Comparison of ENCODE assay signal across 10 mouse cellular contexts in the genomic region with DNA sequence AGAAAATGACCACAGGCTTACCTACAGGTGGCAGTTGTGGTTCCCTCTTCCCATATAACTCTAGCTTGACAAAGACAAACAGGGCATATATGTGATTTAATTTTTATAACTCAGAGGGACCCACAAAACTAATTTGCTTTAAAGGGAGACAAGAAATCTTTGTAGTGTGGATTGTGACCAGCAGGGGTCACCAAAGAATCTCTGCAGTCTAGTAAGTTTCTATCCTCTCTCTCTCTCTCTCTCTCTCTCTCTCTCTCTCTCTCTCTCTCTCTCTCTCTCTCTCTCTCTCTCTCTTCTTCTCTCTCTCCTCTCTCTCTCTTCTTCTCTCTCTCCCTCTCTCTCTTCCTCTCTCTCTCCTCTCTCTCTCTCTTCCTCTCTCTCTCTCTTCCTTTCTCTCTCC. TPM values are rescaled to one million over a fixed set of nuclear protein-coding genes. Genes with fewer than 3 reads are reported as not detected.
DNase-seq lines count a peak whose midpoint lies in the region; ATAC-seq and TF ChIP-seq lines count a peak whose summit lies in the region.
"Had no signal": no experiment of that assay in that cellular context is flagged by ENCODE, and none has a peak within 500 bp of the region (broad histone marks: within the 10 kb centered on the region; RNA-seq: fewer than 3 reads in every experiment).

No protein-coding gene starts in this region.

- peak; percentile 51 for TF ChIP-seq RAD21 in CH12.LX (IDR thresholded peaks at IDR 0.05; ENCODE audit: low read depth, low read length)

- no peaks in the 10 kb centered on the region for H3K79me2 ChIP-seq in CH12.LX (replicated peaks; ENCODE audit: control insufficient read depth, extremely low read depth, insufficient read depth, poor library complexity, severe bottlenecking)

- H3K9me3 ChIP-seq in kidney, embryonic 16.5 days (ENCODE audit: low read length), result no peaks in the 10 kb centered on the region
- no peaks in the 10 kb centered on the region for H3K9me3 ChIP-seq in CH12.LX (replicated peaks; ENCODE audit: low read length)
- H3K9me3 ChIP-seq in midbrain, embryonic 13.5 days, result no peaks in the 10 kb centered on the region
- H3K9me3 ChIP-seq: limb, embryonic 12.5 days had no signal

- H3K27ac ChIP-seq in kidney, embryonic 16.5 days (ENCODE audit: low read length), result no peak overlapping the region
- no peak overlapping the region for H3K27ac ChIP-seq in CH12.LX (ENCODE audit: insufficient read depth, low read depth)
- no peak overlapping the region for H3K27ac ChIP-seq in midbrain, embryonic 13.5 days
- H3K27ac ChIP-seq: limb, embryonic 12.5 days had no signal

- no peaks in the 10 kb centered on the region for H3K36me3 ChIP-seq in kidney, embryonic 16.5 days (ENCODE audit: insufficient read depth, low read length)
- H3K36me3 ChIP-seq in CH12.LX (replicated peaks in 1 of 2; ENCODE audit: control insufficient read depth in 1 of 2, insufficient read depth in 1 of 2, low read length in 1 of 2), result no peaks in the 10 kb centered on the region
- H3K36me3 ChIP-seq in midbrain, embryonic 13.5 days, result no peaks in the 10 kb centered on the region
- H3K36me3 ChIP-seq: limb, embryonic 12.5 days had no signal

- no peak for TF ChIP-seq EP300 in CH12.LX (IDR thresholded peaks at IDR 0.05; ENCODE audit: low read length)

- dilution Hi-C loops in CH12.LX (cut with MboI; ENCODE audit: extremely low pct_ligation_motif_present, extremely low pct_unique_long_range_greater_than_20kb, low sequenced_read_pairs), result no loop called here

- no peak overlapping the region for H3K4me3 ChIP-seq in kidney, embryonic 16.5 days (ENCODE audit: low read length)
- H3K4me3 ChIP-seq in CH12.LX (replicated peaks in 1 of 3; ENCODE audit: low read depth in 2 of 3, low read length in 2 of 3, poor library complexity in 1 of 3), result no peak overlapping the region
- no peak overlapping the region for H3K4me3 ChIP-seq in midbrain, embryonic 13.5 days (replicated peaks)
- H3K4me3 ChIP-seq: limb, embryonic 12.5 days had no signal

- TF ChIP-seq CTCF in CH12.LX (conservative IDR thresholded peaks at IDR 0.05 in 1 of 2, IDR thresholded peaks at IDR 0.05 in 1 of 2; ENCODE audit: low read depth in 2 of 2, low read length in 2 of 2), result peak; percentile 15 to 68; a peak in 2 of 4 replicates

- no peak for ATAC-seq in kidney, embryonic 16.5 days (ENCODE audit: low FRiP score, low TSS enrichment)
- ATAC-seq in midbrain, embryonic 13.5 days, result no peak

- H3K9ac ChIP-seq in kidney, embryonic 16.5 days (replicated peaks; ENCODE audit: low read length), result no peak overlapping the region
- H3K9ac ChIP-seq in CH12.LX (ENCODE audit: insufficient read depth, low read depth), result no peak overlapping the region
- no peak overlapping the region for H3K9ac ChIP-seq in midbrain, embryonic 13.5 days (replicated peaks)
- H3K9ac ChIP-seq: limb, embryonic 12.5 days had no signal

- in situ Hi-C loops in CH12.LX (cut with MboI; ENCODE audit: low pct_ligation_motif_present, low pct_unique_long_range_greater_than_20kb, low sequenced_read_pairs), result loop anchor here (10.0 kb wide), 1 partner anchor 59 kb away; no protein-coding TSS in a partner anchor

- no peak overlapping the region for H3K4me2 ChIP-seq in kidney, embryonic 16.5 days (replicated peaks; ENCODE audit: low read depth, low read length)
- no peak overlapping the region for H3K4me2 ChIP-seq in CH12.LX (ENCODE audit: insufficient read depth, low read depth, poor library complexity, severe bottlenecking)
- no peak overlapping the region for H3K4me2 ChIP-seq in midbrain, embryonic 13.5 days (replicated peaks)
- H3K4me2 ChIP-seq: limb, embryonic 12.5 days had no signal

- TF ChIP-seq POLR2A in CH12.LX (IDR thresholded peaks at IDR 0.05; ENCODE audit: low read depth, low read length), result no peak

- H3K4me1 ChIP-seq in kidney, embryonic 16.5 days (ENCODE audit: insufficient read depth, low read length), result no peaks in the 10 kb centered on the region
- no peaks in the 10 kb centered on the region; a peak in 1 of 4 replicates for H3K4me1 ChIP-seq in CH12.LX (ENCODE audit: control insufficient read depth in 1 of 2, insufficient read depth in 2 of 2)
- H3K4me1 ChIP-seq in midbrain, embryonic 13.5 days (replicated peaks), result no peaks in the 10 kb centered on the region
- H3K4me1 ChIP-seq: limb, embryonic 12.5 days had no signal

- H3K27me3 ChIP-seq in kidney, embryonic 16.5 days (ENCODE audit: insufficient read depth, low read length), result no peaks in the 10 kb centered on the region
- no peaks in the 10 kb centered on the region for H3K27me3 ChIP-seq in CH12.LX (replicated peaks)
- H3K27me3 ChIP-seq in midbrain, embryonic 13.5 days, result no peaks in the 10 kb centered on the region
- H3K27me3 ChIP-seq: limb, embryonic 12.5 days had no signal

- peak; percentile 11 for DNase-seq in kidney, adult 18-20 months
- DNase-seq in CH12.LX (ENCODE audit: extremely low read depth) (peak; percentile 60), NIH3T3 (ENCODE audit: low read depth) (peak; percentile 72)
- peak; percentile 20 to 62 for DNase-seq in frontal cortex, postnatal 36 days (ENCODE audit: low spot score in 2 of 2)
- DNase-seq in lung, postnatal 10 days, result peak; percentile 51
- peak; percentile 20 to 57 for DNase-seq in thymus, postnatal 10 days (ENCODE audit: low spot score in 2 of 2)

TF ChIP-seq in CH12.LX, 34 proteins besides CTCF, POLR2A, EP300 and RAD21:
- TF ChIP-seq JUND (conservative IDR thresholded peaks at IDR 0.05; ENCODE audit: low read depth, low read length) (peak; percentile 78), SMC3 (IDR thresholded peaks at IDR 0.05; ENCODE audit: low read depth, low read length) (peak; percentile 53), SIN3A (IDR thresholded peaks at IDR 0.05; ENCODE audit: low read length) (no peak), ZNF384 (IDR thresholded peaks at IDR 0.05; ENCODE audit: low read depth, low read length) (no peak)

RNA-seq across cellular contexts. Expression of a gene that starts 53.5 kb away (rescaled TPM):
- not detected in 2 replicates for polyA plus RNA-seq in kidney, embryonic 16.5 days (2015; fragmentation: Nextera tagmentation; extraction: Ambion mirVana)
- not detected in 2 replicates for total RNA-seq in CH12.LX (2012; rRNA removed)
- total RNA-seq in CH12.LX (2014; rRNA removed), result not detected in 2 replicates
- not detected in 2 replicates for polyA plus RNA-seq in CH12.LX (2012; ENCODE audit: insufficient read length, low read depth)
- polyA plus RNA-seq in midbrain, embryonic 13.5 days (2015; fragmentation: Nextera tagmentation; extraction: Ambion mirVana), result not detected in 2 replicates
- polyA plus RNA-seq: limb, embryonic 12.5 days; small intestine, adult 2 months had no signal

Comparison
In these comparisons a context has a peak if more than half of its experiments do, and no peak if none do; other contexts are left out.
1. DNase-seq: peak in every context shown above with its lines; median percentile 72 in NIH3T3; 60 in CH12.LX; 51 in lung, postnatal 10 days; 41 in frontal cortex, postnatal 36 days; 38 in thymus, postnatal 10 days; 11 in kidney, adult 18-20 months.